Mouse (Mus musculus): ENCODE results near the gene Olfr739. TPM values are rescaled to one million over a fixed set of nuclear protein-coding genes. Genes with fewer than 3 reads are reported as not detected.

The Olfr739 gene
- polyA plus RNA-seq (2012; rRNA removed), result not detected in 2 replicates

DNA sequence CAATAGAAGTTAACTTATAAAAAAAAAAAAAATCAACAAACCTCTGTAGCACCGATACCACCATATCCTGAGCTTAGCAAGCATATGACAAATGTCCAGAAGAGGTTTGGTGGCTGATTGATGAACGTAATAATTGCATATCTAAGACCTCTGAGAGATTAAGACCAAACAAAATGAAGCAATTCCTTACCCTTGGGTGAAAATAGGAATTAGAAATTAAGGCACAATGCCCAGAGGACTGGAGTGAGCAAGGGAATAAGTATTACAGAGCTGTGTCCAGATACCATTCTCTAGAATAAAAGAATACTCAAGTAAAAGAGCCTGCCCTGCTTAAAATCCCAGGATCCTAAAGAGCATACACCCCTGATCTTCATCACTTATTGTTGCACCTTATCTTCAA, at the start of gene Olfr739:
Olfr739 (plus strand) TSS at position 301 of the 400 bp plus-strand sequence.
- no peaks in the 10 kb centered on the region for H3K36me3 ChIP-seq (ENCODE audit: control insufficient read depth, insufficient read depth, low read length)
- TF ChIP-seq CTCF (IDR thresholded peaks at IDR 0.05; ENCODE audit: borderline replicate concordance, control insufficient read depth, extremely low read depth, insufficient read depth, low read length, poor library complexity), result no peak
- TF ChIP-seq POLR2A (IDR thresholded peaks at IDR 0.05; ENCODE audit: control insufficient read depth, extremely low read depth, insufficient read depth, low read length, poor library complexity), result no peak
- no peaks in the 10 kb centered on the region for H3K4me1 ChIP-seq (replicated peaks; ENCODE audit: control insufficient read depth, insufficient read depth, low read length)
- WGBS, result 71% methylated on average over 2 of the region's 2 CpGs
- no peak within 1 kb of the TSS for H3K4me3 ChIP-seq (ENCODE audit: control insufficient read depth, insufficient read depth, low read length)
- DNase-seq, result no peak
- H3K27ac ChIP-seq (ENCODE audit: control insufficient read depth, insufficient read depth, low read length), result no peak within 1 kb of the TSS
- no peaks in the 10 kb centered on the region for H3K27me3 ChIP-seq (ENCODE audit: control insufficient read depth, insufficient read depth, low read length)

DNA sequence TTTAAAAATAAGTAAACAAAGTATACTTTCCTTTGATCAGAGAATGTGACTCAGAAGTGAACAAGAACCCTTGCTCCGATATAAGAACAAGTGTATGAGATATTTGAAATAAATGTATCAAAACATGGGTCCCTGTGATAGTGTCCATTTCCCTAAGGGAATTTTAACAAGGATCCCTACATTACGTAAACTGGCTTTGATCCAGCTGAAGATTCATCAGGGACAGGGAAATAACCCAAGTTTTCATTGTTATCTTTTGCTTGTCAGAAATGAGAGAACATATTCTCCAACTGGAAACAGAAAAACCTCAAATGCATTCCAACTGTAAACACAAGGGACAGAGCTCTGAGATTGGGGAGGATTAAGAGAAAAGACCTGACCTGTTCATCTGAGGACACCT, 37.6 kb upstream of the Olfr739 start, which contains the start of gene Olfr736:
Olfr736 (plus strand) TSS at position 301 of the 400 bp plus-strand sequence.
- no peaks in the 10 kb centered on the region for H3K36me3 ChIP-seq (ENCODE audit: control insufficient read depth, insufficient read depth, low read length)
- no peak within 1 kb of the TSS for H3K4me3 ChIP-seq (ENCODE audit: control insufficient read depth, insufficient read depth, low read length)
- WGBS, result 95% methylated on average over 2 of the region's 2 CpGs
- TF ChIP-seq POLR2A (IDR thresholded peaks at IDR 0.05; ENCODE audit: control insufficient read depth, extremely low read depth, insufficient read depth, low read length, poor library complexity), result no peak
- TF ChIP-seq CTCF (IDR thresholded peaks at IDR 0.05; ENCODE audit: borderline replicate concordance, control insufficient read depth, extremely low read depth, insufficient read depth, low read length, poor library complexity), result no peak
- no peak for DNase-seq
- H3K27me3 ChIP-seq (ENCODE audit: control insufficient read depth, insufficient read depth, low read length), result no peaks in the 10 kb centered on the region
- H3K27ac ChIP-seq (ENCODE audit: control insufficient read depth, insufficient read depth, low read length), result no peak within 1 kb of the TSS
- H3K4me1 ChIP-seq (replicated peaks; ENCODE audit: control insufficient read depth, insufficient read depth, low read length), result no peaks in the 10 kb centered on the region

DNA sequence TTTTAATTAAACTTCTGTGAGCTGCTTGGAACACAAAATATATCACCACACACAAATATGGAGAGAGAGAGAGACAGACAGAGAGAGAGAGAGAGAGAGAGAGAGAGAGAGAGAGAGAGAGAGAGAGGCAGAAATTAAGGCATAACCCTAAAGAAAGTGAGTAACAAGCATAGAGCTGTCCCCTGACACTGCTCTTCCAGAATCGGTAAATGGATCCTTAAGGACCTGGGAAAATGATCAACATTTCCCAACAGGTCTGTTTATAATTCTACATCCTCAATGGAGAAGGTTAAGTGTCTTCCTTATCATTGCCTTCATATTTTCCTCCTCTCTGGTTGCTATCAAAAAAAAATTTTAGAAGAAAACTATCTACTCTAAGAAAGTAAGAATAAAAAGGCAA, 11.2 kb upstream of the Olfr739 start, which contains the start of gene Olfr738:
Olfr738 (plus strand) TSS at position 301 of the 400 bp plus-strand sequence.
- DNase-seq, result no peak
- H3K27me3 ChIP-seq (ENCODE audit: control insufficient read depth, insufficient read depth, low read length), result no peaks in the 10 kb centered on the region
- no peak within 1 kb of the TSS for H3K4me3 ChIP-seq (ENCODE audit: control insufficient read depth, insufficient read depth, low read length)
- no peak within 1 kb of the TSS for H3K27ac ChIP-seq (ENCODE audit: control insufficient read depth, insufficient read depth, low read length)
- TF ChIP-seq POLR2A (IDR thresholded peaks at IDR 0.05; ENCODE audit: control insufficient read depth, extremely low read depth, insufficient read depth, low read length, poor library complexity) (no peak), CTCF (IDR thresholded peaks at IDR 0.05; ENCODE audit: borderline replicate concordance, control insufficient read depth, extremely low read depth, insufficient read depth, low read length, poor library complexity) (no peak)
- H3K36me3 ChIP-seq (ENCODE audit: control insufficient read depth, insufficient read depth, low read length), result no peaks in the 10 kb centered on the region
- 83% methylated on average over 1 of the region's 1 CpGs for WGBS
- no peaks in the 10 kb centered on the region for H3K4me1 ChIP-seq (replicated peaks; ENCODE audit: control insufficient read depth, insufficient read depth, low read length)

DNA sequence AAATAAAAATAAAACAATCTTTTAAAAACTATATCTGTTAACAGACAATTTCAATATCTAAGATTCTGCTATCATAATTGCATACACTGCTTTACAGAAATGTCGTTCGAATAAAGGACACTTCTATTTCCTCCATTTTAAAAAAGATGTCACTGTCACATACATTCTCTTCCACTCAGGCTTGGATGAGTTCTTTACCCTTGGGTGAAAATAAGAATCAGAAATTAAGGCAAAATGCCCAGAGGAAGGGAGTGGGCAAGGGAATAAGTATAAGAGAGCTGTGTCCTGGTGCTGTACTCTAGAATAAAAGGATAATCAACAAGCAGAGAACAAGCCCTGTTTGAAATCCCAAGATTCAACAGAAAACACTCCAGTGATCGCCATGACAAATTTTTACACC, 26.8 kb downstream of the Olfr739 start, which contains the start of gene Olfr740:
Olfr740 (plus strand) TSS at position 301 of the 400 bp plus-strand sequence.
- Histone ChIP-seq H3K4me3 (ENCODE audit: control insufficient read depth, insufficient read depth, low read length) (no peak within 1 kb of the TSS), H3K36me3 (ENCODE audit: control insufficient read depth, insufficient read depth, low read length) (no peaks in the 10 kb centered on the region), H3K27ac (ENCODE audit: control insufficient read depth, insufficient read depth, low read length) (no peak within 1 kb of the TSS), H3K27me3 (ENCODE audit: control insufficient read depth, insufficient read depth, low read length) (no peaks in the 10 kb centered on the region), H3K4me1 (replicated peaks; ENCODE audit: control insufficient read depth, insufficient read depth, low read length) (no peaks in the 10 kb centered on the region)
- no peak for TF ChIP-seq CTCF (IDR thresholded peaks at IDR 0.05; ENCODE audit: borderline replicate concordance, control insufficient read depth, extremely low read depth, insufficient read depth, low read length, poor library complexity)
- no peak for TF ChIP-seq POLR2A (IDR thresholded peaks at IDR 0.05; ENCODE audit: control insufficient read depth, extremely low read depth, insufficient read depth, low read length, poor library complexity)
- no peak for DNase-seq
- WGBS, result 88% methylated on average over 3 of the region's 3 CpGs

DNA sequence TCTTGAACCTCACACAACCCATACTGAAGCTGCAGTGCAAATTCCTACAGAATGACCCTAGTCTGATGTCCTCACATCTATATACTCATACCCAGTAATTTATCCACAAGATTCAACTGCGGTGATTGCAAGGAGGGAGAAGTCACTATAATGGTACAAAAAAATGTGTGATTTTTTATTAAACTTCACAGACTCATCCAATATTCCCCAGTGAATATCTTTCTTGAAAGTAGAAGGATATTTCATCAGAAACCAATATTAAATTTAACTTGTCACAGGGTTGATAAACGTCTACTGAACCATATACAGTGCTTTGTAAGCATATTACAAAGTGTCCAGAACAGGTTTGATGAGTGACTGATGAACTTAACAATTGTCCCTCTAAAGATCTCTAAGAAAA, 54.0 kb downstream of the Olfr739 start, which contains the start of gene Olfr741:
Olfr741 (plus strand) TSS at position 301 of the 400 bp plus-strand sequence.
- WGBS, result 72% methylated on average over 2 of the region's 2 CpGs
- Histone ChIP-seq H3K4me1 (replicated peaks; ENCODE audit: control insufficient read depth, insufficient read depth, low read length) (no peaks in the 10 kb centered on the region), H3K36me3 (ENCODE audit: control insufficient read depth, insufficient read depth, low read length) (no peaks in the 10 kb centered on the region), H3K27me3 (ENCODE audit: control insufficient read depth, insufficient read depth, low read length) (no peaks in the 10 kb centered on the region), H3K4me3 (ENCODE audit: control insufficient read depth, insufficient read depth, low read length) (no peak within 1 kb of the TSS), H3K27ac (ENCODE audit: control insufficient read depth, insufficient read depth, low read length) (no peak within 1 kb of the TSS)
- no peak for DNase-seq
- TF ChIP-seq POLR2A (IDR thresholded peaks at IDR 0.05; ENCODE audit: control insufficient read depth, extremely low read depth, insufficient read depth, low read length, poor library complexity) (no peak), CTCF (IDR thresholded peaks at IDR 0.05; ENCODE audit: borderline replicate concordance, control insufficient read depth, extremely low read depth, insufficient read depth, low read length, poor library complexity) (no peak)

Other genes with a start within 250 kb of the Olfr739 start
- gene Olfr730, start 230.4 kb upstream of the Olfr739 start, polyA plus RNA-seq (2012; rRNA removed), result not detected in 2 replicates
- not detected in 2 replicates for gene Olfr731, start 176.8 kb upstream of the Olfr739 start, polyA plus RNA-seq (2012; rRNA removed)
- gene Olfr732, start 134.4 kb upstream of the Olfr739 start, polyA plus RNA-seq (2012; rRNA removed), result not detected in 2 replicates
- not detected in 2 replicates for gene Olfr733, start 117.1 kb upstream of the Olfr739 start, polyA plus RNA-seq (2012; rRNA removed)
- not detected in 2 replicates for gene Olfr734, start 91.9 kb upstream of the Olfr739 start, polyA plus RNA-seq (2012; rRNA removed)
- not detected in 2 replicates for gene Olfr735, start 69.8 kb upstream of the Olfr739 start, polyA plus RNA-seq (2012; rRNA removed)
- 1.5 and 2.4 TPM in 2 replicates for gene Tlr11, start 60.7 kb upstream of the Olfr739 start, polyA plus RNA-seq (2012; rRNA removed)
- not detected in 2 replicates for gene Olfr736, start 37.5 kb upstream of the Olfr739 start, polyA plus RNA-seq (2012; rRNA removed)
- not detected in 2 replicates for gene Olfr738, start 11.1 kb upstream of the Olfr739 start, polyA plus RNA-seq (2012; rRNA removed)
- gene Olfr740, start 26.9 kb downstream of the Olfr739 start, polyA plus RNA-seq (2012; rRNA removed), result not detected in 2 replicates
- gene Olfr741, start 54.1 kb downstream of the Olfr739 start, polyA plus RNA-seq (2012; rRNA removed), result not detected in 2 replicates
- not detected in 2 replicates for gene Olfr742, start 85.0 kb downstream of the Olfr739 start, polyA plus RNA-seq (2012; rRNA removed)
- not detected in 2 replicates for gene Olfr743, start 103.2 kb downstream of the Olfr739 start, polyA plus RNA-seq (2012; rRNA removed)
- gene Olfr744, start 196.3 kb downstream of the Olfr739 start, polyA plus RNA-seq (2012; rRNA removed), result not detected in 2 replicates
- gene Olfr745, start 220.8 kb downstream of the Olfr739 start, polyA plus RNA-seq (2012; rRNA removed), result not detected in 2 replicates
- not detected in 2 replicates for gene Olfr746, start 228.5 kb downstream of the Olfr739 start, polyA plus RNA-seq (2012; rRNA removed)